Mouse (Mus musculus): ENCODE results near the gene 2510009E07Rik.

DNA sequence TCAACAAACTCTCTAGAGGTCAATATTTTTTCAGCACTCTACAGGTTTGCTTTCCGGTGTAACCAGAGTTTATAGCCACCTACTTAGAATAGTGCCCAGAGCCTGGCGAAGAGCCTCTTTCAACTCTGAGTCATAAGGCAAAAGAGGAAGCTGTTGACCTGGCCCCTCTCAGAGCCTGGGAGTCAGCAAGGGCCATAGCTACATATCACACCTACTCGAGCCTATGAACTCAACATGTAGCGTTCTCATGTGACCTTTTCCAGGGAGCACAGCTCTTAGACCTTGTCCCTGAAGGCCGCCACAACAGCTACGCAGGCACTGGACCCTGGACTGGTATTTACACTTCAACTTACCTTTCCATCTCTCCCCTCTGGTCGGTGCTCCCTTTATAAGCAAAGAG, 25.3 kb upstream of the 2510009E07Rik start:
- TF ChIP-seq CTCF (IDR thresholded peaks at IDR 0.05) = no peak
- TF ChIP-seq POLR2A (IDR thresholded peaks at IDR 0.05; ENCODE audit: insufficient read depth, low read depth, low read length) = no peak

All from heart, adult 2 months (tissue).